Mouse (Mus musculus): ENCODE results near the gene Pgap2. TPM values are rescaled to one million over a fixed set of nuclear protein-coding genes. Genes with fewer than 3 reads are reported as not detected.
"Not testable (repeated sequence)": the region's sequence is repeated elsewhere in the genome, so short reads cannot be mapped to it uniquely, and the experiment has no call there.

The Pgap2 gene
- polyA plus RNA-seq, 1 experiment from 2014 or later, result 96.3 TPM

DNA sequence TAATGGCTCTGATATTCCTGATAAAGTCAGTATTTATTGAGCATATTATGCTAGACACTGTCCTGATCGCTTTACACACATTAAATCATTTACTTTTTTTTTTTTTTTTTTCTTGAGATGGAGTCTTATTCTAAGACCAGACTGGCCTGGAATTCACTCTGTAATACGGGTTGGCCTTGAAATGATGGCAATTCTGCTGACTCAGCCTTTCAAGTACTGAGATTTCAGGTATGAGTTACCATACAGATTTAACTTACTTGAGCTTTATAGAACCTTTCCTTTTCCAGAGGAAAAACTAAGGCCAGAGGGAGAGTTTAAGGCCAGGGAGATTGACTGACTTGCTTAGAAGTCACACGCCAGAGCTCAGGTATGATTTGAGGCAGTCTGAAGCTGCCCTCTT is 46.6 kb downstream of the Pgap2 start:
- no peak overlapping the region for H3K27ac ChIP-seq
- no peaks in the 10 kb centered on the region for H3K27me3 ChIP-seq (replicated peaks)
- no peaks in the 10 kb centered on the region for H3K9me3 ChIP-seq
- no peak overlapping the region for H3K4me3 ChIP-seq (replicated peaks)
- 75% methylated on average over 3 of the region's 3 CpGs for WGBS
- no peaks in the 10 kb centered on the region for H3K4me1 ChIP-seq
- H3K9ac ChIP-seq, result no peak overlapping the region
- no peak overlapping the region for H3K4me2 ChIP-seq
- ATAC-seq (ENCODE audit: insufficient read depth, low FRiP score, low read depth), result no peak
- no peaks in the 10 kb centered on the region for H3K36me3 ChIP-seq

DNA sequence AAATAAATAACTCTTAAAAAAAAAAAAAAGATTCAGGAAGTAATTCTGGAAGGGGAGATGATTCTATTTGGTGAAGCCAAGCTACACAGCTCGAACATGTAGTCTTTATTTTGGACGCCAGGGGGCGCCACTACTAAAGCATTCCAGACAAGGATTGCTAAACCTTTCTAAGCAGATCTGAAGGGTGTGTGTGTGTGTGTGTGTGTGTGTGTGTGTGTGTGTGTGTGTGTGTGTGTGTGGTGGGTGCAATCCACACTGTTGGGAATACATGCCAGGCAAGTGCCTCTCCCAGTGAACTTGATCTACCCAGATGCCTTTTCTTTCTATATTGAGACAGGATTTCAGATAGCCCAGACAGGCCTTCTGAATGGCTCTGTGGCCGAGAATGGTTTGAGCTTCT is 48.2 kb downstream of the Pgap2 start:
- Histone ChIP-seq H3K9ac (no peak overlapping the region), H3K4me3 (replicated peaks) (no peak overlapping the region), H3K9me3 (no peaks in the 10 kb centered on the region), H3K4me2 (no peak overlapping the region), H3K27me3 (replicated peaks) (no peaks in the 10 kb centered on the region), H3K4me1 (no peaks in the 10 kb centered on the region), H3K36me3 (no peaks in the 10 kb centered on the region), H3K27ac (no peak overlapping the region)
- ATAC-seq (ENCODE audit: insufficient read depth, low FRiP score, low read depth), result peak; percentile 54; the same call in 1 of the 2 replicates
- WGBS, result 19% methylated on average over 4 of the region's 4 CpGs

DNA sequence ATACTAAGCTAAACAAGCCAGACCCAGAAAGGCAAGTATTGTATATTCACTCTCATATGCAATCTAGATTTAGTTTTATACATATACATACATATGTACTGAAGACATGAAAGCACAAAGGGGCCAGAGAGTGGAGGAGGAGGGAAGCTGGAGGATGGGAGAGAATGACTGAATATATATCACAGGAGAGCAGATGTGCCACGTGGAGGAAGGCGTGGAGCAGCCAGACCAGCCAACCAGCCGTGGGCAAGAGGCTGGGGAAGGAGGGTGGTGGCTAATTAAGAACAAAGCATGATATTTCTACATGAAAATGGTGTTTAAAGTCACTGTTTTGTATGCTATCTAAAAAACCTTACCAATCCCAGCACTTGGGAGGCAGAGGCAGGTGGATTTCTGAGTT is 48.7 kb downstream of the Pgap2 start:
- no peak overlapping the region for H3K9ac ChIP-seq
- H3K4me2 ChIP-seq, result no peak overlapping the region
- 64% methylated on average over 3 of the region's 3 CpGs for WGBS
- no peaks in the 10 kb centered on the region for H3K36me3 ChIP-seq
- H3K4me1 ChIP-seq, result no peaks in the 10 kb centered on the region
- no peaks in the 10 kb centered on the region for H3K27me3 ChIP-seq (replicated peaks)
- H3K9me3 ChIP-seq, result no peaks in the 10 kb centered on the region
- no peak for ATAC-seq (ENCODE audit: insufficient read depth, low FRiP score, low read depth)
- H3K27ac ChIP-seq, result no peak overlapping the region
- H3K4me3 ChIP-seq (replicated peaks), result no peak overlapping the region

DNA sequence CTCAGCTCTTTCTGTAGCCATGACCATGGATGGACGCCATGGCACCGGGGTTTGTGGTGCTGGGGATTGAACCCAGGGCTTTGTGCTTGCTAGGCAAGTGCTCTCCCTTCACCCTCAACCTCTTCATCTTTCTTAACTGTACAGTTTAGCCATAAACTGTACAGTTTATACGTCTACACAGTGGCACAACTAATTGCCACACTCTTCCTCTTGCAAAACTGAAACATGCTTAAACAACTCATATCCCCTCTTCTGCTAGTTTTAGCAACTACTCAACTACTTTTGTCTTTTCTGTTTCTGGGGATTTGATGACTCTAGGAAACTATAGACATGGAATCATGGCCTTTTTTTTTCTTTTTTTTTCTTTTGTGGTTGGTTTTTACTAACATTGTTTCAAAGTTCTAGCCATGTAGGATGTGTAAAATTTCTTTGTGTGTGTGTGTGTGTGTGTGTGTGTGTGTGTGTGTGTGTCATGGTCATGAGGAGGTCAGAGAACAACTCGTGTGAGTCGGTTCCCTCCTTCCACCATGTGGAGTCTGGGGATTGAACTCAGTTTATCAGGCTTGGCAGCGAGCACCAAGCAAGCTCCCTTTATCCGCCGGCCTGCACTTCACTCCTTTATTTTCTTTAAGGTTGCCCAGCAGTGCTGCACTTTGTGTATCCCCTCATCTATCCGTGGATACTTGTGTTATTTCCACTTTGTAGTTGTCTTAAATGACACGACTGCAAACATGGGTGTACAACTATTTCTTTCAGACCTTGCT is 49.9 kb downstream of the Pgap2 start:
- H3K4me2 ChIP-seq, result no peak overlapping the region
- ATAC-seq (ENCODE audit: insufficient read depth, low FRiP score, low read depth), result no peak
- H3K27me3 ChIP-seq (replicated peaks), result no peaks in the 10 kb centered on the region
- no peaks in the 10 kb centered on the region for H3K4me1 ChIP-seq
- 78% methylated on average over 10 of the region's 10 CpGs for WGBS
- H3K27ac ChIP-seq, result no peak overlapping the region
- no peak overlapping the region for H3K4me3 ChIP-seq (replicated peaks)
- no peak overlapping the region for H3K9ac ChIP-seq
- no peaks in the 10 kb centered on the region for H3K9me3 ChIP-seq
- no peaks in the 10 kb centered on the region for H3K36me3 ChIP-seq

DNA sequence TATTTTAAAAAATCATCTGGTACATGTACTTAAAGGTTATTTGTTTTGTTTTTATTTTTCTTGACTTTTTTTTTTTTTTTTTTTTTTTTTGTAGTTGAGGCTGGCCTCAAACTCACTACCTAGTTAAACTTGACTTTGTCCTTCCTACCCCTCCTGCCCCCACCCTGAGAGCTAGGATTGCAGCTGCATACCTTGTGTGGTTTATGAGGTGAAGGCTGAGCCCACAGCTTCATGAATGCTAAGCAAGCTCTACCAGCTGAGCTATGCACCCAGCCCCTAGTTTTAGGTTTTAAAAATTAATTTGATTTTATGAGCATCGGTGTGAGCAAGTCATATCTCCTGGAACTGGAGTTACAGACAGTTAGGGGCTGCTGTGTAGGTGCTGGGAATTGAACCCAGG is 50.5 kb downstream of the Pgap2 start:
- H3K9me3 ChIP-seq, result no peaks in the 10 kb centered on the region
- WGBS, result 83% methylated on average over 1 of the region's 1 CpGs
- ATAC-seq (ENCODE audit: insufficient read depth, low FRiP score, low read depth), result no peak
- no peak overlapping the region for H3K27ac ChIP-seq
- H3K4me1 ChIP-seq, result no peaks in the 10 kb centered on the region
- no peak overlapping the region for H3K4me3 ChIP-seq (replicated peaks)
- H3K4me2 ChIP-seq, result no peak overlapping the region
- H3K9ac ChIP-seq, result no peak overlapping the region
- H3K36me3 ChIP-seq, result no peaks in the 10 kb centered on the region
- H3K27me3 ChIP-seq (replicated peaks), result no peaks in the 10 kb centered on the region

DNA sequence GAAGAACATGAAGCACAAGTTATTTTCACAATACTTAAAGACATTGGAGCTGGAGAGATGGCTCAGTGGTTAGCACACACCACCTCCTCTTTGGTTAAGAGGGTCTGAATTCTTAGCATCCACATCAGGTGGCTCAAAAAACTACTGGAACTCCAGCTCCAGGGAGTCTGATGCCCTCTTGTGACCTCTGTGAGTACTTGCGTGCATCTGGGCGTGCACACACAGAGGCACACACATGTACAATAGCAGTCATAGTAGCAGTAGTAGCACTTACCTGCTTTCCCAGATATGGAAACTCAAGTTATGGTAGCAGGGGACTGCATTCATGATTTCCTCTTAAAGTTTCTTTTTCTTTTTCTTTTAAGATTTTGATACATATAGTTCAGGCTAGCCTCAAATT is 53.0 kb downstream of the Pgap2 start:
- Histone ChIP-seq H3K9ac (no peak overlapping the region), H3K27me3 (replicated peaks) (no peaks in the 10 kb centered on the region), H3K36me3 (no peaks in the 10 kb centered on the region), H3K9me3 (no peaks in the 10 kb centered on the region), H3K27ac (no peak overlapping the region), H3K4me3 (replicated peaks) (no peak overlapping the region), H3K4me2 (no peak overlapping the region), H3K4me1 (no peaks in the 10 kb centered on the region)
- no peak for ATAC-seq (ENCODE audit: insufficient read depth, low FRiP score, low read depth)
- 88% methylated on average over 2 of the region's 2 CpGs for WGBS

DNA sequence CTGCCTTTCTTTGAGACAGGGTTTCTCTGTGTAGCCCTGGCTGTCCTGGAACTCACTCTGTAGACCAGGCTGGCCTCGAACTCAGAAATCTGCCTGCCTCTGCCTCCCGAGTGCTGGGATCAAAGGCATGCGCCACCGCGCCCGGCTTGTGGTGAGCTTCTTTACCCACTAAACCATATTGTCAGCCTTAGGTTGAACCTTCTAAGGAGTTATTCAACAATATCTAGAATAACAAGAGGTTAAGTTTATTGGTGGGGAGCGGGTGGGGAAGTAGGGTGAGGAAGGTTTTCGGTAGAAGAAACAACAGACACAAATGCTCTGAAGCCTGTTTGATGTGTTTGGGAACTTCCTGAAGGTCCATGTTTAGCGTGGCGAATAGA is 56.0 kb downstream of the Pgap2 start:
- H3K9ac ChIP-seq; H3K9me3 ChIP-seq; H3K27ac ChIP-seq; ATAC-seq (ENCODE audit: insufficient read depth, low FRiP score, low read depth); H3K36me3 ChIP-seq; H3K4me1 ChIP-seq; H3K4me3 ChIP-seq (replicated peaks); H3K27me3 ChIP-seq (replicated peaks); H3K4me2 ChIP-seq: not testable (repeated sequence)
- WGBS, result 88% methylated on average over 10 of the region's 10 CpGs

DNA sequence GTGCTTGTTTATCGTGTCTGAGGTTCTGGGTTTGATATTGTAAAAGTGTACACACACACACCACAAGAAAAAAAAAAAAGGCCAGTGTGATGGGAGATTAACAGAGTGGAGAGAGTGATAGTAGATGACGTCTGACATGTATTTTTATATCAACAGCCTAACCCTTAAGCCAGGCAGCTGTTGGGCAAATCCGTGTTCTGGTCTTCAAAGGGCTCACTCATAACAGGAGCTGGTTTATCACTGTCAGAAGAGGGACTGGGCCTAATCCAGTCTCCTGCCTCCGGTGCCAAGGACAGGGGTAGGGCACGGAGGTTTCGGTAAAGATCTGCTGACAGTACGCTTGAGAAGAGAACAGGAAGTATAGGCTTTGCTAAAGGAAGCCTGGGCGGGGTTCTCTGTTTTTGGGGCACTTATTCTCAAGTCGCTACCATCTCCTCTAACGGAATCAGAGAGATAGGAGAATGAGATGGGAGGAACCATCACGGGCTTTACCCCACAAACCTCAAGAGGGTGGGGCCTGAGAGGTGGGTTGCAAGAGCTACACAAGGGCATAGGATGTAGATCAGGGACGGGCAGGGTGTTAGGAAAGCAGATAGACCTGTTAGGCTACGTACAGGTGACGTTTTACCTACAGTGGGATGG is 56.5 kb downstream of the Pgap2 start:
- Histone ChIP-seq H3K27ac (0 out of 2 replicates have a peak overlapping the region, but pooled peaks have one; percentile 40), H3K4me1 (0 out of 2 replicates have a peak, but pooled peaks cover 4% of the 10 kb centered on the region), H3K4me2 (peak overlapping the region; percentile 91), H3K27me3 (replicated peaks) (no peaks in the 10 kb centered on the region), H3K9me3 (no peaks in the 10 kb centered on the region), H3K4me3 (replicated peaks) (peak overlapping the region; percentile 88), H3K9ac (no peak overlapping the region), H3K36me3 (no peaks in the 10 kb centered on the region)
- ATAC-seq (ENCODE audit: insufficient read depth, low FRiP score, low read depth), result no peak
- WGBS, result 39% methylated on average over 14 of the region's 14 CpGs

DNA sequence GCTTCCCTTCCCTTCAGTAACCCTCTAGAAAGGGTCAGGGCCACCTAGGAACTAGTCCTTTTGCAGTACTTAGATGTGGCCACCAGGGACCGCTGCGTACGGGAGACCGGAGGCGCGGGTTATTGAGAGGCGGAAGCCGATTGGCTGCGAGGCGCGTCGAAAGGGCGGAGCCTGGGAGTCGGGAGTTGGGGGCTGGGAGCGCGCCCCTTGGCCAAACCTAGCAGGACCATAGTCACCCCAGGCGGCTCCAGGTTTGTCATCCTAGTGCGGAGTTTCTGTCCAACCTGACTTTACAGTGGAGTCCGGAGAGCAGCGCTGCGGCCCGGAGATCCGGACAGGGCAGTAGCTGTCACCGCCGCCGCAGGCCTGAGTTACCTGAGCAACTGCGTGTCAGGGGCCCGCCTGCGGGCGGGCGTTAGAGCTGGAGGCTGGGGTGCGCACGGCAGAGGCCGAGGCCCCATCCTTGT is 57.1 kb downstream of the Pgap2 start:
- peak overlapping the region; percentile 65; the same call in 1 of the 2 replicates for H3K27ac ChIP-seq
- no peaks in the 10 kb centered on the region for H3K27me3 ChIP-seq (replicated peaks)
- H3K9me3 ChIP-seq, result no peaks in the 10 kb centered on the region
- ATAC-seq (ENCODE audit: insufficient read depth, low FRiP score, low read depth), result peak; percentile 91
- H3K4me2 ChIP-seq, result peak overlapping the region; percentile 91
- no peaks in the 10 kb centered on the region for H3K36me3 ChIP-seq
- WGBS, result under 1% methylated on average over 34 of the region's 34 CpGs
- H3K4me1 ChIP-seq, result 0 out of 2 replicates have a peak, but pooled peaks cover 4% of the 10 kb centered on the region
- H3K4me3 ChIP-seq (replicated peaks), result peak overlapping the region; percentile 88
- no peak overlapping the region for H3K9ac ChIP-seq

DNA sequence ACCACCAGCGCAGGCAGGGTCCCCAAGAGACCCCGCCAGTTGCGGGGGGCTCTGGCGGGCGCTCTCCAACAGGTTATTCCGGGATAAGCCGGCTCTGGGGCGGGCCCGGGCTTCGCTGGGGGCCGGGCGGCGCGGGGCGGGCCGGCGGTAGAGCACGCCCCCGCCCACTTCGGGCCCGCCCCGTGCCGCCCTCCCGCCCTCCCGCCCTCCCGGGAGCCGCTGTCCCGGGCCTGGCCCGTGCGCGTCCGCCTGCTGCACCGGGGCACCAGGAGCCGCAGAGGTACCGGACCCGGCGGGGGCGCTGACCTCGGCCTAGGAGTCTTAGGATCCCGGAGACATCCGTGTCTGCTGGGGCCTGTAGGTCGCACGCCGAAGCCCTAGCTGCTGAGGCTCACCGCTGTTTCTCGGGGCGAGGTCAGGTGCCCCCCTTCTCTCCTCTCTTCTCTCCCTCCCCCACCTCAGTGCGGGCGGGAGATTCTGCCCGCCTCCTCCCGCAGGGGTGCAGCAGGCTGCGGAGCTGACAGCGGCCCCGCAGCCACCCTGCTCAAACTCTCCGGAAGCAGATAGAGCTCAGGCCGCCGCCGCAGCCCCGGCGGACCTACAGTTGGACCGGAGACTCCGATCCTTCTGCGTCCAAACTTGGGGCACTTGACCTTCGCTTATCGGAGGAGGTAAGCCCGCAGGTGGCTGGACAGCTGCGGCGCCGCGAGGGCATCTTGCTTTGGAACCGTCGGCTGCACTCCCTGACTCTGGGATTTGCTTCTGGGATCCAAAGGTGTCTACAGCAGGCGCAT is 57.8 kb downstream of the Pgap2 start, which contains the start of gene Stim1:
Gene Stim1 (plus strand): TSS at position 206 of the 794 bp plus-strand sequence.
- peak within 1 kb of the TSS; percentile 65 for H3K27ac ChIP-seq
- H3K4me2 ChIP-seq, result peak within 1 kb of the TSS; percentile 91
- WGBS, result under 1% methylated on average over 55 of the region's 73 CpGs
- H3K27me3 ChIP-seq (replicated peaks), result no peaks in the 10 kb centered on the region
- peak; percentile 93 for ATAC-seq (ENCODE audit: insufficient read depth, low FRiP score, low read depth)
- peak within 1 kb of the TSS; percentile 88 for H3K4me3 ChIP-seq (replicated peaks)
- no peaks in the 10 kb centered on the region for H3K9me3 ChIP-seq
- no peaks in the 10 kb centered on the region for H3K36me3 ChIP-seq
- H3K9ac ChIP-seq, result peak within 1 kb of the TSS; percentile 76
- H3K4me1 ChIP-seq, result 0 out of 2 replicates have a peak, but pooled peaks cover 4% of the 10 kb centered on the region

DNA sequence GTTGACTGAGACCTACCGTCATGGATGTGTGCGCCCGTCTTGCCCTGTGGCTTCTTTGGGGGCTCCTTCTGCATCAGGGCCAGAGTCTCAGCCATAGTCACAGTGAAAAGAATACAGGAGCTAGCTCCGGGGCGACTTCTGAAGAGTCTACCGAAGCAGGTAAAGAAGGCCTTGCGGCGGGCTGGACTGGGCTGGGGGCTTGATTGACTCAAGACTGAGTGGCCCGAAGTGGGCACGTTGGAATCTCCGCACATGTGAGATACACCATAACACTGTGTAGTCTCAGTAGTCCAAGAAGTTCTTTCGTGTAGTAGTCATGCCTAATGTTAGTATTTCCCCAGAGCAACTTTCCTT is 58.4 kb downstream of the Pgap2 start:
- Histone ChIP-seq H3K9ac (peak overlapping the region; percentile 76; the same call in 1 of the 2 replicates), H3K9me3 (no peaks in the 10 kb centered on the region), H3K4me3 (replicated peaks) (peak overlapping the region; percentile 88), H3K36me3 (no peaks in the 10 kb centered on the region), H3K4me2 (peak overlapping the region; percentile 91), H3K27ac (peak overlapping the region; percentile 22; the same call in 1 of the 2 replicates), H3K4me1 (0 out of 2 replicates have a peak, but pooled peaks cover 4% of the 10 kb centered on the region), H3K27me3 (replicated peaks) (no peaks in the 10 kb centered on the region)
- WGBS, result 10% methylated on average over 12 of the region's 12 CpGs
- ATAC-seq (ENCODE audit: insufficient read depth, low FRiP score, low read depth), result no peak
